Mouse (Mus musculus) cerebellum, adult 9-10 months (tissue): ENCODE data around the gene Cyp2a22.
"Not testable (repeated sequence)": the region's sequence is repeated elsewhere in the genome, so short reads cannot be mapped to it uniquely, and the experiment has no call there.

Experiments used
- DNase-seq: peaks from one replicate; pipeline ENCODE4 v3.0.0; 2022

Cyp2a22 gene

DNA sequence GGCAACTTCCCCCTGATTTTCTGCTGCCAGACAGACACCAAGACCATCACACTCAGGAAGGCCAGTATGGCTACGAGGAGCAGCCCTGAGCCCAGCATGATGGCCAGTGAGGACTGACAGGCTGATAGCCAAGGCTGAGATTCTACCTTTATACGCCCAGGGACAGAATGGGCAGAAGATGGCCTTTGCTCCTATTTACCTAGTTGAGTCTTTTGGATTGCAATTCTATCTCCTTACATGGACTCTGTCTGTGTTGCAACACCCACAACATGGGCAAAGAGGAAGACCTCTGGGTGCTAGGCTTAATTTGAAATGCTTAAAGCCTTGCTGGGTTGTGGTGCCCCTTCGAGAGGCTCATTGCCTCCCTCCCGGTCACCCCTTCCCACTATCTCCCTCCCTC lies at the start of gene Cyp2a22:
Gene Cyp2a22 (minus strand): TSS at position 123 of the 400 bp plus-strand sequence.
- no peak for DNase-seq

DNA sequence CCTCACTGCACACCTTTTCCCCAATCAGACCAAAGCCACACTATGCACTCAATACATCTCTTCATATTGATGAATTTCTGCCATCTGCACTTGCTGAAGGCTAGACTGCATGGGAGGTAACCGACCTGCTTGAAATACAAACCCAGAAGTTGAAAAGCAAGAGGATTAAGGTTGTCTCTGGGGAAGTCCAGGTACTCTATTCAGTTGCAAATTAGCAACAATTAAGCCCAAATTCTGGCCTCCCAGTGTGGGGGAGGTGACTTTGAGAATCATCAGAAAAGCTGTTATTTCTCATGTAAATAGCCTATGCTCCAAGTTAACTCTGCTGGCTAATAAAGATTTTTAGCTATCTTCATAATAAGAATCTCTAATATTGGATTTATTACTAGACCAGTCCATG lies 44.0 kb upstream of the Cyp2a22 start:
- DNase-seq = not testable (repeated sequence)

DNA sequence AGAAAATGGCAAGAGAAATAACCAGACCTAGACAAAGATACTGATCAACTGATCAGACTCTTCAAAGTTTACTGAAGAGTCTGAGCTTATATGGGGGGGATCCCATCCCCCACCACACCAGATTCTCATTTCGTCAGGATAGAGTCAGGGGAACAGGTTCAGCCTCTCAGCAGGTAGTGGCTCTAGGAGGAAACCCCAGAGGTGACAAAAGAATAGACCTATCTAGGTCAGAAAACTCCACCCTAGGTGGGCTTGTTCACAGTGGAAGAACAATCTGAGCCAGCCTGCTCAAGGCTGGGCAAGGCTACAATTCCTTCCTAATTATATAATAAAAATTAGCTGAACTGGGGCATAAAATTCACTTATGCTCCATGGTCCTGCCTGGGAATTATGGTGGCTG lies 43.4 kb upstream of the Cyp2a22 start:
- no peak for DNase-seq

DNA sequence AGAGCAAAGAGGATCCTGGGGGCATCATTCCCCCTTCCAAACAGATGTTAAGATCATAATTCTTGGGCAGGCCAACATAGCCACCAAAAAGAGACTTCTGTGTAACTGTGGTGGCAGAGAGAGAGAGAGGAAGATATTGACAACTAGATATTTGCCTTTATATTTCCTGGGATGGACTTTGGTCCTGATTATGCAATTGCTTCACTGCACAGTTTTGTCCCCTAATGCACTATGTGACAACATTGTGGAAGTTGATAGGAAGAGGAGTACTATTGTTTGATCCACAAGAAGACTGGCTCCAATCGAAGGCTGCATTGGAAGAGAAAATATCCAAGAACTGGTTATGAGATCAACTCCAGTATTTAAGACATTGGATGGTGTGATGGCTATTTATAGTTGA lies 42.8 kb upstream of the Cyp2a22 start:
- DNase-seq = not testable (repeated sequence)

DNA sequence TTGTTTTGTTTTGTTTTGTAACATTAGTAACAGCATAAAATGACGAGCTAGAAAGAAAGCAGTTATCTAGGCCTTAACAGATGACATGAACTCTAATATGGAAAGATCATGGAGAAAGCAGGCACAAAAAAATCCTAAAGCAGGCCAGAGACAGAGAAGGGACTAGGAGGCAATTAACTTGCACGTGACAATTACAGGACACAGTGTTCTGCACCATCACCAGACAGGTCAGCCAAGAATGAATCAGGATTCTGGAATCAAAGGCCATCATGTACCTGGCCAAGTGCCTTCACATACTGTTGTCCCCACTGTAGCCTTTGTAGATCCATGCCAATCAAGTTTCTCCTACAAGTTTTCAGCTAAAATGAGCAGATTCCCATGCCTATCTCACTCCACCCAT lies 42.3 kb upstream of the Cyp2a22 start:
- DNase-seq = not testable (repeated sequence)

DNA sequence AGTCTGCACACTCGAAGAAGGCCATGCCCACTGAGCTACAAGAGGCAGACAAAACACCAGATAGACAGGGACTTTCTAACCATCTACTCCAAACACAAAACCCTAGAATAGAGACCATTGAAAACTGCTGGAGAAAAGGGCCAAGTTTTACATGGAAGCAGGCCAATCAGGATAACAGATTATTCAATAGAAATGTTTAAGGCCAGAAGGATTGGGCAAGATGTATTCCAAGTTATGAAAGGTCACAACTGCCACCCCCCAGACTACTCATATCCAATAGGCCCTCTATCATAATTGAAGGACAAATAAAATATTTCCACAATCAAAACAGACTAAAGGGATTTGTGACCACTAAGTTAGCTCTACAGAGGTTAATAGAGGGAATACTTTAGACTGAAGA lies 23.2 kb upstream of the Cyp2a22 start:
- DNase-seq = not testable (repeated sequence)

DNA sequence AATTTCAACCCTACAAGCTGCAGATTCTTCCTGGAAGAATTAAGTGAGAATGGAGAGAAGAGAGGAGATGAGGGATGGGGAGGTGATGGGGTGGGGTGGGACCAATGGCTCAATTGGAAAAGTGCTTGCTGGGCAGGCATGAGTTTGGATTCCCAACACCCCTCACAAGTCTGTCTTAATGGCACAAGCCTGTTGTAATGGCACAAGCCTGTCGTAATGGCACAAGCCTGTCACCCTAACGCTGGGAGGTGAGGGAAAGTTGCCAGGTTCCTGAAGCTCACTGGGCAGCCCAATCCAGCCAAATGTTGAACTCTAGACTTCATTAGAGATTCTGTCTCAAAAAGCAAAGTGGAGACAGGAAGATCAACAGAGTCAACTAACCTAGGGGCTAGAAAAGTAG lies 14.1 kb upstream of the Cyp2a22 start:
- not testable (repeated sequence) for DNase-seq

DNA sequence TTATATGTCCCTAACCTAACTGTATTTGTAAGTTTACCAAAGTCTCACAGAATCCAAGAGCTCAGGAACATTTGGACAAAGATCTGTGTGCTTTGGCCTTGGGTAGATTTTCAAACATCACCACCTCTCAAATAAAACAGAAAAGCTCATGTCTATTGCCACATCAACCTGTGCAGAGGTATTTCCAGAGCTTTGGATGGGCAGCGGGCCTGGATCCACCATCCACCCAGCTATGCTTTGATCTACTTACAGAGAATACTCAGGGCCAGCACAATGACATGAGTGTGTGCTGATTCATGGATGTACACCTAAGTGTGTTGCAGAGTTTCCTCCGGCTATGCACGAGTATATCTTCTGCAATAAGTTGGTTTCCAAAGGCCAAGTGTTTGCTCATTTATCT lies 13.5 kb upstream of the Cyp2a22 start:
- DNase-seq = not testable (repeated sequence)

DNA sequence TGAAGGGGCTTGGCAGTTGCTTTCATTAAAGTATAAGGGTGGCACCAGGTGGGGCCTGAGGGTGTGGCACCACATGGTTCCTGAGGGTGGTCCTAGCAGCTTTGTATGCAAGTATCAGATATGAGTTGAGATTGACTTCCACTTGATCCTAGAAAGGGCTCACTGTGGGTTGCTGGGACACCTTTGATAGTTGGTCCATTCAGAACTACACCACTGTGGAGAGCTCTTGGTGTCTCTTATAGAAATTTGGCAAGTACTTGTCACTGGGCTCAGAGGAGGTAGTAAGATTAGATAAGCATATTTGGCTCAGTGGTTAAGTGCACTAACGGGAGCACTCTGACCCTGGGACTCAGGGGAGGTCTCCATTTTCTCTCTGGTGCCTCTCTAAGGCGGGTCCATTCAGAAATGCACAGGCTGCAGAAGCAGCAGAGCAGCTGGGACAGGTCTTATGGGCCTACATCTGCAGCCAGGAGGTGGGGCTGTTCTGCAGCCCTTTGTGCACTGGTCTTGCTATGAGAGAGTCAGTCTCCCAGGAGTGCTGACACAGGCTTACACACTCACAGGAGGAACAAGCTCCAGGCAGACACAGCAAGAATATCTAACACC lies 2.2 kb upstream of the Cyp2a22 start:
- not testable (repeated sequence) for DNase-seq

DNA sequence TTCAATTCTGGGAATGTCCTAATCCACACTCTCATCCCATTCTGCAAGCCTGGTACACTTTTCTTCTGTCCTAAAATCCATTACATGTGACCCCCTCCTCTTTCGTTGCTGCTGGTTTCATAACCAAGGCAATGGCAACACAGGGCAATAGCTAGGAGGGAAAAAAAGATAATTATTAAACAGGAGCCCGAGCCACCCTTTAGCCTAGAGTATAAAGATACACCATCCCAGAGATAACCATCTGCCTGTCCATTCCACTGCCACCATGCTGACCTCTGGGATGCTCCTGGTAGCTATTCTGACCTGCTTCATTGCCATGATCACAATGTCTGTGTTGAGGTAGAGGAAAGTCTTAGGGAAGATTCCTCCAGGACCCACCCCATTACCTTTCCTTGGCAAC lies 22.1 kb downstream of the Cyp2a22 start:
- not testable (repeated sequence) for DNase-seq
